Mouse (Mus musculus): ENCODE measurements around the gene Pira2.
"Not testable (repeated sequence)": the region's sequence is repeated elsewhere in the genome, so short reads cannot be mapped to it uniquely, and the experiment has no call there.

The Pira2 gene

GRCm38 (mm10) chr7:3844951-3845350, at the start of gene Pira2:
Gene Pira2, minus strand, starts transcription at chr7:3845051.
- not testable (repeated sequence) for H3K4me3 ChIP-seq (replicated peaks; ENCODE audit: low read length); H3K27me3 ChIP-seq (ENCODE audit: insufficient read depth, low read length); H3K36me3 ChIP-seq (ENCODE audit: insufficient read depth, low read length); H3K9me3 ChIP-seq (ENCODE audit: low read length); H3K4me1 ChIP-seq (replicated peaks; ENCODE audit: low read depth, low read length)

GRCm38 (mm10) chr7:3875032-3875431, 30.2 kb upstream of the Pira2 start:
- not testable (repeated sequence) for H3K27me3 ChIP-seq (ENCODE audit: insufficient read depth, low read length); H3K4me1 ChIP-seq (replicated peaks; ENCODE audit: low read depth, low read length); H3K4me3 ChIP-seq (replicated peaks; ENCODE audit: low read length); H3K9me3 ChIP-seq (ENCODE audit: low read length); H3K36me3 ChIP-seq (ENCODE audit: insufficient read depth, low read length)

GRCm38 (mm10) chr7:3837854-3838253, 7.0 kb downstream of the Pira2 start:
- not testable (repeated sequence) for H3K36me3 ChIP-seq (ENCODE audit: insufficient read depth, low read length); H3K4me3 ChIP-seq (replicated peaks; ENCODE audit: low read length); H3K27me3 ChIP-seq (ENCODE audit: insufficient read depth, low read length)

GRCm38 (mm10) chr7:3830633-3831032, 14.2 kb downstream of the Pira2 start:
- not testable (repeated sequence) for H3K4me1 ChIP-seq (replicated peaks; ENCODE audit: low read depth, low read length); H3K27me3 ChIP-seq (ENCODE audit: insufficient read depth, low read length); H3K9me3 ChIP-seq (ENCODE audit: low read length); H3K36me3 ChIP-seq (ENCODE audit: insufficient read depth, low read length); H3K4me3 ChIP-seq (replicated peaks; ENCODE audit: low read length)

More at GRCm38 (mm10) chr7:3837854-3838253, 7.0 kb downstream of the Pira2 start:
- not testable (repeated sequence) for H3K9me3 ChIP-seq (ENCODE audit: low read length); H3K4me1 ChIP-seq (replicated peaks; ENCODE audit: low read depth, low read length)

- H3K27me3 ChIP-seq (ENCODE audit: insufficient read depth, low read length); H3K9me3 ChIP-seq (ENCODE audit: low read length); H3K4me3 ChIP-seq (replicated peaks; ENCODE audit: low read length); H3K4me1 ChIP-seq (replicated peaks; ENCODE audit: low read depth, low read length); H3K36me3 ChIP-seq (ENCODE audit: insufficient read depth, low read length): not testable (repeated sequence)
Observed at GRCm38 (mm10) chr7:3825599-3825998, 19.3 kb downstream of the Pira2 start, which contains the start of gene Gm15448. Gene Gm15448, minus strand, starts transcription at chr7:3825687.

GRCm38 (mm10) chr7:3811912-3812311, 32.9 kb downstream of the Pira2 start:
- not testable (repeated sequence) for H3K4me1 ChIP-seq (replicated peaks; ENCODE audit: low read depth, low read length); H3K9me3 ChIP-seq (ENCODE audit: low read length); H3K36me3 ChIP-seq (ENCODE audit: insufficient read depth, low read length); H3K4me3 ChIP-seq (replicated peaks; ENCODE audit: low read length); H3K27me3 ChIP-seq (ENCODE audit: insufficient read depth, low read length)

GRCm38 (mm10) chr7:3802935-3803334, 41.9 kb downstream of the Pira2 start:
- H3K27me3 ChIP-seq (ENCODE audit: insufficient read depth, low read length); H3K9me3 ChIP-seq (ENCODE audit: low read length); H3K4me1 ChIP-seq (replicated peaks; ENCODE audit: low read depth, low read length); H3K4me3 ChIP-seq (replicated peaks; ENCODE audit: low read length); H3K36me3 ChIP-seq (ENCODE audit: insufficient read depth, low read length): not testable (repeated sequence)

GRCm38 (mm10) chr7:3799940-3800339, 44.9 kb downstream of the Pira2 start:
- H3K36me3 ChIP-seq (ENCODE audit: insufficient read depth, low read length); H3K27me3 ChIP-seq (ENCODE audit: insufficient read depth, low read length); H3K4me3 ChIP-seq (replicated peaks; ENCODE audit: low read length); H3K9me3 ChIP-seq (ENCODE audit: low read length); H3K4me1 ChIP-seq (replicated peaks; ENCODE audit: low read depth, low read length): not testable (repeated sequence)

GRCm38 (mm10) chr7:3796286-3796685, 48.6 kb downstream of the Pira2 start:
- H3K4me3 ChIP-seq (replicated peaks; ENCODE audit: low read length); H3K36me3 ChIP-seq (ENCODE audit: insufficient read depth, low read length); H3K9me3 ChIP-seq (ENCODE audit: low read length); H3K27me3 ChIP-seq (ENCODE audit: insufficient read depth, low read length); H3K4me1 ChIP-seq (replicated peaks; ENCODE audit: low read depth, low read length): not testable (repeated sequence)

Measured in E14TG2a.4 (cell line).